ENCODE assay signal across 8 mouse cellular contexts in the genomic region with DNA sequence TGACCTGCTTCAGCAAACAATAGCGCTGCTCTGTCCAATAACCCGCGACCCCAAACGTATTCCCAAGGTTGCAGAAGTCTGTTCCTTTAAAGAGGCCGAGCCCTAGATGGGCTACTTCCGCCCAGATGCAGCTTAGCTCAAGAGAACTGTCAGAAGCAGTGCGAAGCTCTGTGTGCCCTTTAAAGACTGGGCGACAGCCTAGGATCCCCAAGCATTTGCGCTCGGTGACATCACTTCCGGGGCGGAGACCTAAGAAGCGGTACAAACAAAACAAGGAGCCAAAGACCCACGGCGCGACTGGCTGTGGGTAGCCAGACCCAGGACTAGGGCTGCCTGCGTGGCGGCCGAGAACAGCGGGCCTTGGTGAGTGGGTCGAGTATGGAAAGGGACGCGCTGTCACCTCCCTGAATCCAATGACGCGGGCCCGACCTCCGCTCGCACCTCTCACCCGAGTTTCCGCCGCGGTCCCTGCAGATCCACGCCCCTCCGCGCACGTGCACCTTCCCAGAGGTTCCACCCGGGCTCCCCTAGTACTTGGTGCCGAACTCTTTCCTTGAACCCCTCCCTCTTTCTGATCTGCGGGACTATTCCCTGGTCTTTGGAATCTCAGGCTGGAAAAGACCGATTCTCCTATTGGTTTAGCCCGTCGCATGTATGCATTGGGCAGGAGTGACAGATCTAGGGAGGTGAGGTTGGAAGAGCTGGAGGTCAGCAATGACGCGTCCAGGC. TPM values are rescaled to one million over a fixed set of nuclear protein-coding genes. Genes with fewer than 3 reads are reported as not detected.
A peak's percentile ranks its signal among the peaks of the same experiment; 100 is the strongest.
DNase-seq lines count a peak whose midpoint lies in the region; ATAC-seq and TF ChIP-seq lines count a peak whose summit lies in the region.

A gene (minus strand): TSS at position 219 of the 729 bp plus-strand sequence.

- H3K27me3 ChIP-seq in embryonic facial prominence, embryonic 15.5 days, result no peaks in the 10 kb centered on the region
- no peaks in the 10 kb centered on the region for H3K27me3 ChIP-seq in limb, embryonic 14.5 days (ENCODE audit: control insufficient read depth, insufficient read depth, low read length)
- no peaks in the 10 kb centered on the region for H3K27me3 ChIP-seq in midbrain, postnatal 0 days (ENCODE audit: insufficient read depth, low read length)

- peak; percentile 93 for ATAC-seq in embryonic facial prominence, embryonic 15.5 days (ENCODE audit: insufficient number of reproducible peaks, low FRiP score, low TSS enrichment, low read depth)
- peak; percentile 94 for ATAC-seq in limb, embryonic 14.5 days (ENCODE audit: low FRiP score, low read depth)
- ATAC-seq in midbrain, postnatal 0 days (ENCODE audit: low FRiP score), result peak; percentile 94

- H3K36me3 ChIP-seq in embryonic facial prominence, embryonic 15.5 days, result no peaks in the 10 kb centered on the region
- H3K36me3 ChIP-seq in limb, embryonic 14.5 days (ENCODE audit: control insufficient read depth, insufficient read depth, low read length), result no peaks in the 10 kb centered on the region
- no peaks in the 10 kb centered on the region for H3K36me3 ChIP-seq in midbrain, postnatal 0 days (ENCODE audit: insufficient read depth, low read length)

- peak; percentile 70; the same call in 1 of the 2 replicates for TF ChIP-seq POLR2A in bone marrow, adult 2 months (IDR thresholded peaks at IDR 0.05; ENCODE audit: borderline replicate concordance, control insufficient read depth, low read depth, low read length)
- no peak for TF ChIP-seq POLR2A in limb, embryonic 14.5 days (IDR thresholded peaks at IDR 0.05; ENCODE audit: borderline replicate concordance, extremely low read depth, insufficient read depth, insufficient read length)

- WGBS in bone marrow, adult 2 months, result under 1% methylated on average over 44 of the region's 44 CpGs
- WGBS in embryonic facial prominence, embryonic 15.5 days, result under 1% methylated on average over 44 of the region's 44 CpGs
- WGBS in limb, embryonic 14.5 days, result under 1% methylated on average over 44 of the region's 44 CpGs
- WGBS in midbrain, postnatal 0 days, result under 1% methylated on average over 44 of the region's 44 CpGs

- peak within 1 kb of the TSS; percentile 34; the same call in 1 of the 2 replicates for H3K27ac ChIP-seq in bone marrow, adult 2 months (ENCODE audit: control insufficient read depth, insufficient read depth, low read depth, low read length, poor library complexity)
- peak within 1 kb of the TSS; percentile 87 for H3K27ac ChIP-seq in embryonic facial prominence, embryonic 15.5 days (replicated peaks)
- H3K27ac ChIP-seq in limb, embryonic 14.5 days (replicated peaks; ENCODE audit: low read depth, low read length), result peak within 1 kb of the TSS; percentile 65
- peak within 1 kb of the TSS; percentile 65 for H3K27ac ChIP-seq in midbrain, postnatal 0 days (ENCODE audit: low read depth, low read length)

- DNase-seq in 416B (ENCODE audit: low read depth), result peak; percentile 97
- DNase-seq in heart, adult 8-10 months (ENCODE audit: low spot score), result peak; percentile 96
- DNase-seq in kidney, adult 9 months, result peak; percentile 97
- DNase-seq in limb, embryonic 14.5 days (ENCODE audit: low spot score), result peak; percentile 96
- peak; percentile 99 for DNase-seq in midbrain, postnatal 0 days (ENCODE audit: low spot score)
- peak; percentile 79 to 90 for DNase-seq in spleen, postnatal 14 days (ENCODE audit: low spot score in 2 of 2)

- peak within 1 kb of the TSS; percentile 85 for H3K4me2 ChIP-seq in embryonic facial prominence, embryonic 15.5 days (replicated peaks)
- H3K4me2 ChIP-seq in limb, embryonic 14.5 days (replicated peaks; ENCODE audit: low read depth, low read length, severe bottlenecking), result peak within 1 kb of the TSS; percentile 83
- H3K4me2 ChIP-seq in midbrain, postnatal 0 days (ENCODE audit: low read depth, low read length, poor library complexity, severe bottlenecking), result peak within 1 kb of the TSS; percentile 82

- peak within 1 kb of the TSS; percentile 79 for H3K4me3 ChIP-seq in bone marrow, adult 2 months (replicated peaks; ENCODE audit: control insufficient read depth, low read depth, low read length)
- peak within 1 kb of the TSS; percentile 67 for H3K4me3 ChIP-seq in embryonic facial prominence, embryonic 15.5 days (replicated peaks)
- H3K4me3 ChIP-seq in limb, embryonic 14.5 days (replicated peaks; ENCODE audit: low read length), result peak within 1 kb of the TSS; percentile 63
- H3K4me3 ChIP-seq in midbrain, postnatal 0 days (ENCODE audit: low read depth, low read length), result peak within 1 kb of the TSS; percentile 66

- H3K4me1 ChIP-seq in bone marrow, adult 2 months (ENCODE audit: control insufficient read depth, insufficient read depth, low read length), result peaks cover 2% of the 10 kb centered on the region; the same call in 1 of the 2 replicates
- H3K4me1 ChIP-seq in embryonic facial prominence, embryonic 15.5 days, result peaks cover 14% of the 10 kb centered on the region
- H3K4me1 ChIP-seq in limb, embryonic 14.5 days (ENCODE audit: control insufficient read depth, insufficient read depth, low read length), result peaks cover 4% of the 10 kb centered on the region
- peaks cover 12% of the 10 kb centered on the region for H3K4me1 ChIP-seq in midbrain, postnatal 0 days (ENCODE audit: insufficient read depth, low read length)

- H3K9ac ChIP-seq in embryonic facial prominence, embryonic 15.5 days, result peak within 1 kb of the TSS; percentile 31
- peak within 1 kb of the TSS; percentile 63 for H3K9ac ChIP-seq in limb, embryonic 14.5 days (ENCODE audit: low read depth, low read length, severe bottlenecking)
- peak within 1 kb of the TSS; percentile 64 for H3K9ac ChIP-seq in midbrain, postnatal 0 days (replicated peaks; ENCODE audit: low read length, poor library complexity, severe bottlenecking)

- no peak for TF ChIP-seq CTCF in bone marrow, adult 2 months (IDR thresholded peaks at IDR 0.05; ENCODE audit: control insufficient read depth, insufficient read depth, low read length)
- TF ChIP-seq CTCF in midbrain, postnatal 0 days (IDR thresholded peaks at IDR 0.05), result no peak

- H3K9me3 ChIP-seq in embryonic facial prominence, embryonic 15.5 days (replicated peaks), result no peaks in the 10 kb centered on the region
- no peaks in the 10 kb centered on the region for H3K9me3 ChIP-seq in limb, embryonic 14.5 days (ENCODE audit: control insufficient read depth, low read length)
- H3K9me3 ChIP-seq in midbrain, postnatal 0 days (ENCODE audit: low read length), result no peaks in the 10 kb centered on the region

RNA-seq across cellular contexts. Expression of the gene that starts here (rescaled TPM):
- polyA plus RNA-seq in bone marrow, adult 2 months (2011; ENCODE audit: insufficient read depth, insufficient read length, low replicate concordance, missing spikeins), result 4.2 and 6.5 TPM in 2 replicates
- polyA plus RNA-seq in embryonic facial prominence, embryonic 15.5 days (2015; fragmentation: Nextera tagmentation; extraction: Ambion mirVana), result 14.7 and 15.5 TPM in 2 replicates
- 10 to 100 TPM; 32.6 to 36.9 (median 34.7) TPM for total RNA-seq in heart, adult 8-10 months (2022)
- polyA plus RNA-seq in limb, embryonic 14.5 days (2012; rRNA removed), result 24.5 and 30.3 TPM in 2 replicates
- polyA plus RNA-seq in limb, embryonic 14.5 days (2014; fragmentation: Nextera tagmentation; extraction: Ambion mirVana), result 10.2 and 10.3 TPM in 2 replicates
- total RNA-seq in midbrain, postnatal 0 days (2014; rRNA removed), result 21.9 and 26.4 TPM in 2 replicates
- polyA plus RNA-seq in midbrain, postnatal 0 days (2015; fragmentation: Nextera tagmentation; extraction: Ambion mirVana), result 16.4 and 17.9 TPM in 2 replicates

Comparison
In these comparisons a context has a peak if more than half of its experiments do, and no peak if none do; other contexts are left out.
1. Peak in every context shown above with its lines: DNase-seq, ATAC-seq, H3K4me3 ChIP-seq and H3K27ac ChIP-seq.
2. H3K27ac ChIP-seq: peak in every context shown above with its lines; median percentile 87 in embryonic facial prominence, embryonic 15.5 days; 65 in limb, embryonic 14.5 days; 65 in midbrain, postnatal 0 days; 34 in bone marrow, adult 2 months.